Mouse (Mus musculus) E14TG2a.4 (cell line): ENCODE measurements at regions not wholly inside any gene's neighbourhood (a gene's known extent, or its start where the extent isn't known, plus 50 kb on each side); places are given as distances from the start of the nearest gene placed in this dataset.

Experiments used
- CTCF ChIP-seq: conservative IDR thresholded peaks from 2 replicates; pipeline ENCODE4 v1.5.1; 2014; ENCODE audit warnings: low read length
- POU5F1 ChIP-seq: IDR thresholded peaks from 2 replicates; pipeline ENCODE4 v1.6.1; 2014; ENCODE audit warnings: low read length, borderline replicate concordance

DNA sequence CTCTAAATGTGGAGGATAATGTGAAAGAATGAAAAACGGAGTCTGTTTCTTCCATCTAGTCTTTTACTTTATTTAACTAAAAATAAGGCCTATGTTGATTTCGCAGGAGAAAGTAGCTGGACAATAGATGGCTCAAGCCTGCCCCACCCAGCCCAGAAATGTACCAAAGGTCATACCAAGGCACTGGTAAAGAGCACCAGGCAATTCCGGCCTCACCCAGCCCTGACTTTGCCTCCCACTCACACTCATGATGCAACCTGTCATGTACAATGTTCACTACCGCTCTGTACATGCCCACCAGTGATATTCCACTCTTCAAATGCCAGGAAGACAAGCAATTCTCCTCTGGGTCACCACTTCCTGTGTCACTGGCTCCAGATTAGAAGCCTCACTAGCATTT is 564.9 kb downstream of the Insc start:
- TF ChIP-seq CTCF (no peak), POU5F1 (no peak)
